Mouse (Mus musculus): ENCODE data around the gene Cep68. TPM values are rescaled to one million over a fixed set of nuclear protein-coding genes. Genes with fewer than 3 reads are reported as not detected.

Cep68 gene
- polyA plus RNA-seq, 1 experiment = not detected

- H3K27ac ChIP-seq (ENCODE audit: insufficient read depth, low read depth, low read length) = no peak overlapping the region
- no peak overlapping the region for H3K4me3 ChIP-seq (ENCODE audit: insufficient read depth, low read depth, low read length)
- H3K4me1 ChIP-seq (ENCODE audit: control insufficient read depth, insufficient read depth, low read length) = peaks cover 23% of the 10 kb centered on the region
- TF ChIP-seq CTCF (IDR thresholded peaks at IDR 0.05; ENCODE audit: insufficient read depth, low read depth, low read length) (no peak), POLR2A (IDR thresholded peaks at IDR 0.05; ENCODE audit: insufficient read depth, low read depth, low read length) (no peak)
- WGBS = 80% methylated on average over 6 of the region's 6 CpGs
Measured at GRCm38 (mm10) chr11:20245316-20245715, 3.9 kb downstream of the Cep68 start.

- H3K4me1 ChIP-seq (ENCODE audit: control insufficient read depth, insufficient read depth, low read length) = peaks cover 20% of the 10 kb centered on the region
- WGBS = 81% methylated on average over 16 of the region's 16 CpGs
- H3K27ac ChIP-seq (ENCODE audit: insufficient read depth, low read depth, low read length) = no peak overlapping the region
- H3K4me3 ChIP-seq (ENCODE audit: insufficient read depth, low read depth, low read length) = no peak overlapping the region
- TF ChIP-seq CTCF (IDR thresholded peaks at IDR 0.05; ENCODE audit: insufficient read depth, low read depth, low read length) = no peak
- no peak for TF ChIP-seq POLR2A (IDR thresholded peaks at IDR 0.05; ENCODE audit: insufficient read depth, low read depth, low read length)
Measured at GRCm38 (mm10) chr11:20244336-20245290, 4.6 kb downstream of the Cep68 start.

GRCm38 (mm10) chr11:20243214-20243913 lies 5.9 kb downstream of the Cep68 start:
- H3K4me1 ChIP-seq (ENCODE audit: control insufficient read depth, insufficient read depth, low read length) = peaks cover 20% of the 10 kb centered on the region
- H3K27ac ChIP-seq (ENCODE audit: insufficient read depth, low read depth, low read length) = no peak overlapping the region
- TF ChIP-seq CTCF (IDR thresholded peaks at IDR 0.05; ENCODE audit: insufficient read depth, low read depth, low read length) = no peak
- no peak for TF ChIP-seq POLR2A (IDR thresholded peaks at IDR 0.05; ENCODE audit: insufficient read depth, low read depth, low read length)
- H3K4me3 ChIP-seq (ENCODE audit: insufficient read depth, low read depth, low read length) = no peak overlapping the region
- 50% methylated on average over 9 of the region's 9 CpGs for WGBS

- no peak for TF ChIP-seq POLR2A (IDR thresholded peaks at IDR 0.05; ENCODE audit: insufficient read depth, low read depth, low read length)
- TF ChIP-seq CTCF (IDR thresholded peaks at IDR 0.05; ENCODE audit: insufficient read depth, low read depth, low read length) = no peak
- H3K4me3 ChIP-seq (ENCODE audit: insufficient read depth, low read depth, low read length) = no peak overlapping the region
- WGBS = 88% methylated on average over 6 of the region's 6 CpGs
- peaks cover 20% of the 10 kb centered on the region for H3K4me1 ChIP-seq (ENCODE audit: control insufficient read depth, insufficient read depth, low read length)
- H3K27ac ChIP-seq (ENCODE audit: insufficient read depth, low read depth, low read length) = no peak overlapping the region
Measured at GRCm38 (mm10) chr11:20242366-20243056, 6.7 kb downstream of the Cep68 start.

- 93% methylated on average over 7 of the region's 7 CpGs for WGBS
- TF ChIP-seq CTCF (IDR thresholded peaks at IDR 0.05; ENCODE audit: insufficient read depth, low read depth, low read length) (no peak), POLR2A (IDR thresholded peaks at IDR 0.05; ENCODE audit: insufficient read depth, low read depth, low read length) (no peak)
- Histone ChIP-seq H3K27ac (ENCODE audit: insufficient read depth, low read depth, low read length) (no peak overlapping the region), H3K4me1 (ENCODE audit: control insufficient read depth, insufficient read depth, low read length) (peaks cover 15% of the 10 kb centered on the region), H3K4me3 (ENCODE audit: insufficient read depth, low read depth, low read length) (no peak overlapping the region)
Measured at GRCm38 (mm10) chr11:20241311-20241710, 7.9 kb downstream of the Cep68 start.

GRCm38 (mm10) chr11:20240331-20240730 lies 8.9 kb downstream of the Cep68 start:
- Histone ChIP-seq H3K4me3 (ENCODE audit: insufficient read depth, low read depth, low read length) (no peak overlapping the region), H3K27ac (ENCODE audit: insufficient read depth, low read depth, low read length) (no peak overlapping the region), H3K4me1 (ENCODE audit: control insufficient read depth, insufficient read depth, low read length) (peaks cover 11% of the 10 kb centered on the region)
- TF ChIP-seq CTCF (IDR thresholded peaks at IDR 0.05; ENCODE audit: insufficient read depth, low read depth, low read length) (no peak), POLR2A (IDR thresholded peaks at IDR 0.05; ENCODE audit: insufficient read depth, low read depth, low read length) (no peak)
- WGBS = 80% methylated on average over 5 of the region's 5 CpGs

- WGBS = 90% methylated on average over 9 of the region's 9 CpGs
- TF ChIP-seq CTCF (IDR thresholded peaks at IDR 0.05; ENCODE audit: insufficient read depth, low read depth, low read length) (no peak), POLR2A (IDR thresholded peaks at IDR 0.05; ENCODE audit: insufficient read depth, low read depth, low read length) (no peak)
- H3K27ac ChIP-seq (ENCODE audit: insufficient read depth, low read depth, low read length) = no peak overlapping the region
Measured at GRCm38 (mm10) chr11:20239279-20239861, 9.9 kb downstream of the Cep68 start.

GRCm38 (mm10) chr11:20237976-20238375 lies 11.3 kb downstream of the Cep68 start:
- TF ChIP-seq CTCF (IDR thresholded peaks at IDR 0.05; ENCODE audit: insufficient read depth, low read depth, low read length) (no peak), POLR2A (IDR thresholded peaks at IDR 0.05; ENCODE audit: insufficient read depth, low read depth, low read length) (no peak)
- Histone ChIP-seq H3K27ac (ENCODE audit: insufficient read depth, low read depth, low read length) (no peak overlapping the region), H3K4me3 (ENCODE audit: insufficient read depth, low read depth, low read length) (no peak overlapping the region), H3K4me1 (ENCODE audit: control insufficient read depth, insufficient read depth, low read length) (peaks cover under 1% of the 10 kb centered on the region)
- 90% methylated on average over 3 of the region's 3 CpGs for WGBS

More at GRCm38 (mm10) chr11:20239279-20239861, 9.9 kb downstream of the Cep68 start:
- Histone ChIP-seq H3K4me1 (ENCODE audit: control insufficient read depth, insufficient read depth, low read length) (peaks cover 4% of the 10 kb centered on the region), H3K4me3 (ENCODE audit: insufficient read depth, low read depth, low read length) (no peak overlapping the region)

All from olfactory bulb, adult 2 months (tissue).